In genomic region chr11:97812491-97812921, GRCm38 (mm10) we compare ENCODE assay signal across 7 mouse cellular contexts. TPM values are rescaled to one million over a fixed set of nuclear protein-coding genes. Genes with fewer than 3 reads are reported as not detected.
DNase-seq lines count a peak whose midpoint lies in the region; ATAC-seq and TF ChIP-seq lines count a peak whose summit lies in the region.

No protein-coding gene starts in this region.

- no peak overlapping the region for H3K4me2 ChIP-seq in lung, embryonic 16.5 days (ENCODE audit: low read depth, low read length)
- peak overlapping the region; percentile 51 for H3K4me2 ChIP-seq in forebrain, embryonic 13.5 days
- no peak overlapping the region for H3K4me2 ChIP-seq in limb, embryonic 14.5 days (replicated peaks; ENCODE audit: low read depth, low read length, severe bottlenecking)
- 0 out of 2 replicates have a peak overlapping the region, but pooled peaks have one; percentile 9 for H3K4me2 ChIP-seq in stomach, embryonic 15.5 days

- DNase-seq in lung, postnatal 25 days (ENCODE audit: low spot score) = no peak
- no peak for DNase-seq in limb, embryonic 14.5 days (ENCODE audit: low spot score)
- DNase-seq in adrenal gland, postnatal 36 days = no peak
- DNase-seq in layer of hippocampus, adult 8-10 months (ENCODE audit: low spot score in 2 of 2) = no peak

- H3K27ac ChIP-seq in lung, embryonic 16.5 days (ENCODE audit: low read length) = peak overlapping the region; percentile 47
- peak overlapping the region; percentile 90 for H3K27ac ChIP-seq in forebrain, embryonic 13.5 days
- no peak overlapping the region for H3K27ac ChIP-seq in limb, embryonic 14.5 days (replicated peaks; ENCODE audit: low read depth, low read length)
- peak overlapping the region; percentile 74 for H3K27ac ChIP-seq in stomach, embryonic 15.5 days

- H3K9ac ChIP-seq in lung, embryonic 16.5 days (ENCODE audit: low read length) = no peak overlapping the region
- peak overlapping the region; percentile 12 for H3K9ac ChIP-seq in forebrain, embryonic 13.5 days
- H3K9ac ChIP-seq in limb, embryonic 14.5 days (ENCODE audit: low read depth, low read length, severe bottlenecking) = no peak overlapping the region
- no peak overlapping the region for H3K9ac ChIP-seq in stomach, embryonic 15.5 days

- 0 out of 2 replicates have a peak, but pooled peaks have one; percentile 6 for ATAC-seq in lung, embryonic 16.5 days (ENCODE audit: low read depth)
- peak; percentile 89 for ATAC-seq in forebrain, embryonic 13.5 days
- ATAC-seq in limb, embryonic 14.5 days (ENCODE audit: low FRiP score, low read depth) = peak; percentile 35; the same call in 1 of the 2 replicates
- no peak for ATAC-seq in stomach, embryonic 15.5 days (ENCODE audit: insufficient read depth, low FRiP score, low read depth)

- H3K4me1 ChIP-seq in lung, embryonic 16.5 days (replicated peaks; ENCODE audit: control insufficient read depth, insufficient read depth, low read length) = peaks cover 93% of the 10 kb centered on the region
- H3K4me1 ChIP-seq in forebrain, embryonic 13.5 days = peaks cover 85% of the 10 kb centered on the region
- peaks cover 61% of the 10 kb centered on the region for H3K4me1 ChIP-seq in limb, embryonic 14.5 days (ENCODE audit: control insufficient read depth, insufficient read depth, low read length)
- peaks cover 86% of the 10 kb centered on the region for H3K4me1 ChIP-seq in stomach, embryonic 15.5 days

- no peaks in the 10 kb centered on the region for H3K27me3 ChIP-seq in lung, embryonic 16.5 days (ENCODE audit: control insufficient read depth, insufficient read depth, low read depth, low read length)
- H3K27me3 ChIP-seq in forebrain, embryonic 13.5 days = no peaks in the 10 kb centered on the region
- no peaks in the 10 kb centered on the region for H3K27me3 ChIP-seq in limb, embryonic 14.5 days (ENCODE audit: control insufficient read depth, insufficient read depth, low read length)
- no peaks in the 10 kb centered on the region for H3K27me3 ChIP-seq in stomach, embryonic 15.5 days (replicated peaks)

- H3K4me3 ChIP-seq in lung, embryonic 16.5 days (ENCODE audit: low read length) = no peak overlapping the region
- 0 out of 2 replicates have a peak overlapping the region, but pooled peaks have one; percentile 5 for H3K4me3 ChIP-seq in forebrain, embryonic 13.5 days
- H3K4me3 ChIP-seq in limb, embryonic 14.5 days (replicated peaks; ENCODE audit: low read length) = no peak overlapping the region
- no peak overlapping the region for H3K4me3 ChIP-seq in stomach, embryonic 15.5 days (replicated peaks)

- no peaks in the 10 kb centered on the region for H3K9me3 ChIP-seq in lung, embryonic 16.5 days (ENCODE audit: control insufficient read depth, low read length)
- no peaks in the 10 kb centered on the region for H3K9me3 ChIP-seq in forebrain, embryonic 13.5 days (replicated peaks)
- H3K9me3 ChIP-seq in limb, embryonic 14.5 days (ENCODE audit: control insufficient read depth, low read length) = no peaks in the 10 kb centered on the region
- H3K9me3 ChIP-seq in stomach, embryonic 15.5 days = no peaks in the 10 kb centered on the region

- 47% methylated on average over 3 of the region's 3 CpGs for WGBS in lung, embryonic 16.5 days
- WGBS in forebrain, embryonic 13.5 days = 12% methylated on average over 3 of the region's 3 CpGs
- 41% methylated on average over 3 of the region's 3 CpGs for WGBS in limb, embryonic 14.5 days
- 33% methylated on average over 3 of the region's 3 CpGs for WGBS in stomach, embryonic 15.5 days

- no peak for TF ChIP-seq POLR2A in limb, embryonic 14.5 days (IDR thresholded peaks at IDR 0.05; ENCODE audit: borderline replicate concordance, extremely low read depth, insufficient read depth, insufficient read length)

- peaks cover 14% of the 10 kb centered on the region; the same call in 1 of the 2 replicates for H3K36me3 ChIP-seq in lung, embryonic 16.5 days (ENCODE audit: control insufficient read depth, insufficient read depth, low read length)
- H3K36me3 ChIP-seq in forebrain, embryonic 13.5 days (ENCODE audit: poor library complexity, severe bottlenecking) = peaks cover 55% of the 10 kb centered on the region
- peaks cover 76% of the 10 kb centered on the region for H3K36me3 ChIP-seq in limb, embryonic 14.5 days (ENCODE audit: control insufficient read depth, insufficient read depth, low read length)
- peaks cover 18% of the 10 kb centered on the region; the same call in 1 of the 2 replicates for H3K36me3 ChIP-seq in stomach, embryonic 15.5 days

RNA-seq across cellular contexts. Expression of gene Lasp1, which starts 13.7 kb away (rescaled TPM):
- polyA plus RNA-seq in lung, embryonic 16.5 days (2015; fragmentation: Nextera tagmentation; extraction: Ambion mirVana) = 163 and 167 TPM in 2 replicates
- 95.3 and 109 TPM in 2 replicates for polyA plus RNA-seq in forebrain, embryonic 13.5 days (2015; fragmentation: Nextera tagmentation; extraction: Ambion mirVana)
- 105 and 120 TPM in 2 replicates for polyA plus RNA-seq in limb, embryonic 14.5 days (2012; rRNA removed)
- 95.7 and 103 TPM in 2 replicates for polyA plus RNA-seq in limb, embryonic 14.5 days (2014; fragmentation: Nextera tagmentation; extraction: Ambion mirVana)
- 112 and 122 TPM in 2 replicates for polyA plus RNA-seq in stomach, embryonic 15.5 days (2015; fragmentation: Nextera tagmentation; extraction: Ambion mirVana)
- 100 to 1,000 TPM; 103 to 128 TPM for total RNA-seq in adrenal gland, postnatal 36 days (2021)
- 100 to 1,000 TPM; 102 to 109 (median 104) TPM for total RNA-seq in layer of hippocampus, adult 8-10 months (2022)

RNA-seq across cellular contexts. Expression of gene B230217C12Rik, which starts 28.1 kb away (rescaled TPM):
- 3.1 and 3.4 TPM in 2 replicates for polyA plus RNA-seq in lung, embryonic 16.5 days (2015; fragmentation: Nextera tagmentation; extraction: Ambion mirVana)
- 17.4 and 18.7 TPM in 2 replicates for polyA plus RNA-seq in forebrain, embryonic 13.5 days (2015; fragmentation: Nextera tagmentation; extraction: Ambion mirVana)
- polyA plus RNA-seq in limb, embryonic 14.5 days (2012; rRNA removed) = 12.4 and 13.3 TPM in 2 replicates
- polyA plus RNA-seq in limb, embryonic 14.5 days (2014; fragmentation: Nextera tagmentation; extraction: Ambion mirVana) = 5.3 and 7.2 TPM in 2 replicates
- 4.0 and 5.7 TPM in 2 replicates for polyA plus RNA-seq in stomach, embryonic 15.5 days (2015; fragmentation: Nextera tagmentation; extraction: Ambion mirVana)
- total RNA-seq in adrenal gland, postnatal 36 days (2021) = 1 to 10 TPM; 2.8 to 3.6 TPM
- 10 to 100 TPM; 58.6 to 70.2 (median 68.1) TPM for total RNA-seq in layer of hippocampus, adult 8-10 months (2022)

RNA-seq across cellular contexts. Expression of gene Rpl23, which starts 30.3 kb away (rescaled TPM):
- polyA plus RNA-seq in lung, embryonic 16.5 days (2015; fragmentation: Nextera tagmentation; extraction: Ambion mirVana) = 495 and 578 TPM in 2 replicates
- polyA plus RNA-seq in forebrain, embryonic 13.5 days (2015; fragmentation: Nextera tagmentation; extraction: Ambion mirVana) = 386 and 461 TPM in 2 replicates
- polyA plus RNA-seq in limb, embryonic 14.5 days (2012; rRNA removed) = 456 and 903 TPM in 2 replicates
- 730 and 764 TPM in 2 replicates for polyA plus RNA-seq in limb, embryonic 14.5 days (2014; fragmentation: Nextera tagmentation; extraction: Ambion mirVana)
- polyA plus RNA-seq in stomach, embryonic 15.5 days (2015; fragmentation: Nextera tagmentation; extraction: Ambion mirVana) = 502 and 526 TPM in 2 replicates
- 100 to 1,000 TPM; 851 to 921 TPM for total RNA-seq in adrenal gland, postnatal 36 days (2021)
- 100 to 1,000 TPM; 304 to 481 (median 389) TPM for total RNA-seq in layer of hippocampus, adult 8-10 months (2022)

RNA-seq across cellular contexts. Expression of gene 1700001P01Rik, which starts 36.8 kb away (rescaled TPM):
- polyA plus RNA-seq in lung, embryonic 16.5 days (2015; fragmentation: Nextera tagmentation; extraction: Ambion mirVana) = 0.35 TPM in 1 of 2 replicates, not detected in the other
- polyA plus RNA-seq in forebrain, embryonic 13.5 days (2015; fragmentation: Nextera tagmentation; extraction: Ambion mirVana) = 0.62 and 0.76 TPM in 2 replicates
- polyA plus RNA-seq in limb, embryonic 14.5 days (2012; rRNA removed) = 0.34 TPM in 1 of 2 replicates, not detected in the other
- polyA plus RNA-seq in limb, embryonic 14.5 days (2014; fragmentation: Nextera tagmentation; extraction: Ambion mirVana) = 0.35 TPM in 1 of 2 replicates, not detected in the other
- 0.37 and 0.60 TPM in 2 replicates for polyA plus RNA-seq in stomach, embryonic 15.5 days (2015; fragmentation: Nextera tagmentation; extraction: Ambion mirVana)
- not detected for total RNA-seq in adrenal gland, postnatal 36 days (2021)
- 1 to 10 TPM in 1 of 4 experiments, under 1 TPM in 2, not detected in 1; 0.93 to 1.4 (median 0.98) TPM for total RNA-seq in layer of hippocampus, adult 8-10 months (2022)

RNA-seq across cellular contexts. Expression of gene Cwc25, which starts 46.1 kb away (rescaled TPM):
- polyA plus RNA-seq in lung, embryonic 16.5 days (2015; fragmentation: Nextera tagmentation; extraction: Ambion mirVana) = 16.1 and 18.5 TPM in 2 replicates
- 18.0 and 20.1 TPM in 2 replicates for polyA plus RNA-seq in forebrain, embryonic 13.5 days (2015; fragmentation: Nextera tagmentation; extraction: Ambion mirVana)
- 20.6 and 22.0 TPM in 2 replicates for polyA plus RNA-seq in limb, embryonic 14.5 days (2012; rRNA removed)
- 11.6 and 11.7 TPM in 2 replicates for polyA plus RNA-seq in limb, embryonic 14.5 days (2014; fragmentation: Nextera tagmentation; extraction: Ambion mirVana)
- polyA plus RNA-seq in stomach, embryonic 15.5 days (2015; fragmentation: Nextera tagmentation; extraction: Ambion mirVana) = 14.8 and 16.8 TPM in 2 replicates
- total RNA-seq in adrenal gland, postnatal 36 days (2021) = 10 to 100 TPM; 20.2 to 26.3 TPM
- 10 to 100 TPM; 18.6 to 22.2 (median 20.6) TPM for total RNA-seq in layer of hippocampus, adult 8-10 months (2022)

Comparison
In these comparisons a context has a peak if more than half of its experiments do, and no peak if none do; other contexts are left out.
1. H3K4me2 ChIP-seq: peak in forebrain, embryonic 13.5 days (single experiment) and stomach, embryonic 15.5 days (single experiment); none in lung, embryonic 16.5 days (single experiment) and limb, embryonic 14.5 days (single experiment).